Mouse (Mus musculus): ENCODE results near the gene 4930544D05Rik. TPM values are rescaled to one million over a fixed set of nuclear protein-coding genes. Genes with fewer than 3 reads are reported as not detected.
A peak's percentile ranks its signal among the peaks of the same experiment; 100 is the strongest.

Gene 4930544D05Rik
- total and polyA plus RNA-seq, 2 experiments from 2014 or later: not detected

GRCm38 (mm10) chr11:70655571-70656455, 40.2 kb downstream of the 4930544D05Rik start:
- TF ChIP-seq CTCF (IDR thresholded peaks at IDR 0.05; ENCODE audit: low read depth): no peak
- H3K9me3 ChIP-seq (ENCODE audit: low read length): no peaks in the 10 kb centered on the region
- DNase-seq (ENCODE audit: low spot score): peak; percentile 25

GRCm38 (mm10) chr11:70656456-70656927, 40.8 kb downstream of the 4930544D05Rik start:
- Histone ChIP-seq H3K4me3 (ENCODE audit: low read length) (peak overlapping the region; percentile 99), H3K4me1 (ENCODE audit: insufficient read depth, low read length) (0 out of 2 replicates have a peak, but pooled peaks cover 11% of the 10 kb centered on the region), H3K9ac (replicated peaks; ENCODE audit: low read length) (peak overlapping the region; percentile 45), H3K27me3 (ENCODE audit: insufficient read depth, low read length) (no peaks in the 10 kb centered on the region), H3K4me2 (ENCODE audit: low read depth, low read length) (peak overlapping the region; percentile 75), H3K36me3 (ENCODE audit: insufficient read depth, low read length) (peaks cover 6% of the 10 kb centered on the region; the same call in 1 of the 2 replicates), H3K27ac (0 out of 2 replicates have a peak overlapping the region, but pooled peaks have one; percentile 99), H3K9me3 (ENCODE audit: low read length) (no peaks in the 10 kb centered on the region)
- no peak for TF ChIP-seq CTCF (IDR thresholded peaks at IDR 0.05; ENCODE audit: low read depth)
- DNase-seq (ENCODE audit: low spot score) (peak; percentile 28), ATAC-seq (no peak)
- 9% methylated on average over 16 of the region's 16 CpGs for WGBS

More at GRCm38 (mm10) chr11:70655571-70656455, 40.2 kb downstream of the 4930544D05Rik start:
- H3K9ac ChIP-seq (replicated peaks; ENCODE audit: low read length): peak overlapping the region; percentile 45
- H3K4me1 ChIP-seq (ENCODE audit: insufficient read depth, low read length): 0 out of 2 replicates have a peak, but pooled peaks cover 11% of the 10 kb centered on the region
- H3K4me3 ChIP-seq (ENCODE audit: low read length): peak overlapping the region; percentile 99
- H3K27me3 ChIP-seq (ENCODE audit: insufficient read depth, low read length): no peaks in the 10 kb centered on the region
- 0 out of 2 replicates have a peak, but pooled peaks have one; percentile 22 for ATAC-seq
- peak overlapping the region; percentile 99; the same call in 1 of the 2 replicates for H3K27ac ChIP-seq
- WGBS: under 1% methylated on average over 59 of the region's 61 CpGs
- H3K36me3 ChIP-seq (ENCODE audit: insufficient read depth, low read length): peaks cover 10% of the 10 kb centered on the region; the same call in 1 of the 2 replicates
- peak overlapping the region; percentile 75 for H3K4me2 ChIP-seq (ENCODE audit: low read depth, low read length)

- 11% methylated on average over 3 of the region's 3 CpGs for WGBS
- Histone ChIP-seq H3K9ac (replicated peaks; ENCODE audit: low read length) (peak within 1 kb of the TSS; percentile 45), H3K36me3 (ENCODE audit: insufficient read depth, low read length) (peaks cover 7% of the 10 kb centered on the region; the same call in 1 of the 2 replicates), H3K27ac (peak within 1 kb of the TSS; percentile 99; the same call in 1 of the 2 replicates), H3K27me3 (ENCODE audit: insufficient read depth, low read length) (no peaks in the 10 kb centered on the region), H3K4me1 (ENCODE audit: insufficient read depth, low read length) (0 out of 2 replicates have a peak, but pooled peaks cover 11% of the 10 kb centered on the region), H3K9me3 (ENCODE audit: low read length) (no peaks in the 10 kb centered on the region), H3K4me3 (ENCODE audit: low read length) (peak within 1 kb of the TSS; percentile 99), H3K4me2 (ENCODE audit: low read depth, low read length) (peak within 1 kb of the TSS; percentile 75)
- TF ChIP-seq CTCF (IDR thresholded peaks at IDR 0.05; ENCODE audit: low read depth): no peak
- ATAC-seq (no peak), DNase-seq (ENCODE audit: low spot score) (no peak)
These were observed 41.3 kb downstream of the 4930544D05Rik start, which contains the start of gene Eno3 for GRCm38 (mm10) chr11:70656964-70657363. Gene Eno3 (plus strand): TSS chr11:70657202.

GRCm38 (mm10) chr11:70657573-70657972, 41.9 kb downstream of the 4930544D05Rik start:
- 61% methylated on average over 6 of the region's 6 CpGs for WGBS
- Histone ChIP-seq H3K9ac (replicated peaks; ENCODE audit: low read length) (no peak overlapping the region), H3K9me3 (ENCODE audit: low read length) (no peaks in the 10 kb centered on the region), H3K27ac (no peak overlapping the region), H3K27me3 (ENCODE audit: insufficient read depth, low read length) (no peaks in the 10 kb centered on the region), H3K36me3 (ENCODE audit: insufficient read depth, low read length) (peaks cover 8% of the 10 kb centered on the region; the same call in 1 of the 2 replicates), H3K4me3 (ENCODE audit: low read length) (no peak overlapping the region), H3K4me1 (ENCODE audit: insufficient read depth, low read length) (0 out of 2 replicates have a peak, but pooled peaks cover 11% of the 10 kb centered on the region), H3K4me2 (ENCODE audit: low read depth, low read length) (no peak overlapping the region)
- ATAC-seq (no peak), DNase-seq (ENCODE audit: low spot score) (no peak)
- no peak for TF ChIP-seq CTCF (IDR thresholded peaks at IDR 0.05; ENCODE audit: low read depth)

GRCm38 (mm10) chr11:70657991-70658390, 42.3 kb downstream of the 4930544D05Rik start:
- Histone ChIP-seq H3K27ac (no peak overlapping the region), H3K4me1 (ENCODE audit: insufficient read depth, low read length) (0 out of 2 replicates have a peak, but pooled peaks cover 7% of the 10 kb centered on the region), H3K36me3 (ENCODE audit: insufficient read depth, low read length) (peaks cover 11% of the 10 kb centered on the region; the same call in 1 of the 2 replicates), H3K4me3 (ENCODE audit: low read length) (no peak overlapping the region), H3K4me2 (ENCODE audit: low read depth, low read length) (no peak overlapping the region), H3K27me3 (ENCODE audit: insufficient read depth, low read length) (no peaks in the 10 kb centered on the region), H3K9me3 (ENCODE audit: low read length) (no peaks in the 10 kb centered on the region), H3K9ac (replicated peaks; ENCODE audit: low read length) (0 out of 2 replicates have a peak overlapping the region, but pooled peaks have one; percentile 1)
- WGBS: 64% methylated on average over 9 of the region's 9 CpGs
- ATAC-seq: no peak
- DNase-seq (ENCODE audit: low spot score): no peak
- TF ChIP-seq CTCF (IDR thresholded peaks at IDR 0.05; ENCODE audit: low read depth): no peak

GRCm38 (mm10) chr11:70658521-70658920, 42.9 kb downstream of the 4930544D05Rik start:
- no peak overlapping the region for H3K9ac ChIP-seq (replicated peaks; ENCODE audit: low read length)
- ATAC-seq: no peak
- H3K4me2 ChIP-seq (ENCODE audit: low read depth, low read length): no peak overlapping the region
- H3K36me3 ChIP-seq (ENCODE audit: insufficient read depth, low read length): peaks cover 15% of the 10 kb centered on the region; the same call in 1 of the 2 replicates
- no peaks in the 10 kb centered on the region for H3K27me3 ChIP-seq (ENCODE audit: insufficient read depth, low read length)
- 0 out of 2 replicates have a peak, but pooled peaks cover 5% of the 10 kb centered on the region for H3K4me1 ChIP-seq (ENCODE audit: insufficient read depth, low read length)
- no peaks in the 10 kb centered on the region for H3K9me3 ChIP-seq (ENCODE audit: low read length)
- whole genome bisulfite sequencing: 83% methylated on average over 5 of the region's 5 CpGs
- no peak overlapping the region for H3K4me3 ChIP-seq (ENCODE audit: low read length)
- no peak for DNase-seq (ENCODE audit: low spot score)
- no peak for TF ChIP-seq CTCF (IDR thresholded peaks at IDR 0.05; ENCODE audit: low read depth)
- no peak overlapping the region for H3K27ac ChIP-seq

Measured in hindbrain, postnatal 0 days (tissue).